Mouse (Mus musculus) hindlimb bud, embryonic 11.5 days (tissue): ENCODE measurements at regions not wholly inside any gene's neighbourhood (a gene's known extent, or its start where the extent isn't known, plus 50 kb on each side); places are given as distances from the start of the nearest gene placed in this dataset.

ENCODE experiments used
- DNase-seq: peaks from one replicate; pipeline ENCODE4 v3.0.0-alpha.2; 2012; ENCODE audit warnings: low read depth, low spot score; ENCODE audit errors: extremely low spot score

DNA sequence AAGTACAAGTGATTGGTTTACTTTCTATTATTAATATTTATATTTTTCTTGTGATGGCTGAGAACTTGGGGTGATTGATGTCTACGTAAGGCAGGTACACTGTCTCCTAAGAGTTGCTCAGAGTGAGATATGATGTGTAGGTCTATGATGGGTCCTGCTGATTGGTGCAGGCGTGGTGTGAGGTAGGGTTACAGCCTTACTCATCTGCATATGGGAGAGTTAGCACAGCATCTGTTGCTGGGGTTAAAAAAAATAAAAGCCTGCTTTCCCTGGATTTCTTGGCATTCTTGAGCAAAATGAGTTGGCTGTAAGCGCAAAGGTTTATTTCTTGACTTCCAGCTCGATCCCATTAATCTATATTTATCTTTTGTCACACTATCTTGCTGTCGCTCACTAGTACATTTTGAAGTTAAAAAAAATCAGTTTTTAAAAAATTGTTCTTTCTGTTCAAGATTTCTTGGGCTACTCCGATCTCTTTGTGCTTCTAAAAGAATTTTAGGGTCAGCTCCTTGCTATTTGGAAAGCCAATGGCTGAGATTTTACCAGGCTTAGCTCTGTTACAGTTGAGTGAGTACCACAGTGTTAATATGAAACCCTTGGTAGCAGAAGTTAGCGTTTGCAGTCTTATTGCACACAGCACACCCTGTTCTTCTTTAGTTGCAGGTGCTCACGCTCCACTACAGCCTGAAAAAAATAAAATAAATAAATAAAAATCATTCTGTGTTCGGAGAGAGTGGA is 482.0 kb downstream of the Plekhb2 start:
- no peak for DNase-seq

DNA sequence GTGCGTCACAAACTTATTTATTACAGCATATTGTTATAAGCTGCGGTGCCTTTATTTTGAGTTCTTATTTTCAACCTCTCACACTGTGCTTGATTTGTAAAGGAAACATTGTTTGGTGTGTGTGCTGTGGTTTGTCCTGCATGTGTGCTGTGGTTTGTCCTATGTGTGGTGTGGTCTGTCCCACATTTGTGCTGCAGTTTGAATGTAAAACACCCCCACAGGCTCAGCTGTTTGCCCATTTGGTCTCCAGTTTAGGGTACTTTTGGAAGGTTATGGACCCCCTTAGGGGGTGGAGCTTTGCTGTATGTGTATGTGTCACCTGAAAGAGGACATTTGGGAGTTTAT is 482.5 kb downstream of the Plekhb2 start:
- DNase-seq = no peak

DNA sequence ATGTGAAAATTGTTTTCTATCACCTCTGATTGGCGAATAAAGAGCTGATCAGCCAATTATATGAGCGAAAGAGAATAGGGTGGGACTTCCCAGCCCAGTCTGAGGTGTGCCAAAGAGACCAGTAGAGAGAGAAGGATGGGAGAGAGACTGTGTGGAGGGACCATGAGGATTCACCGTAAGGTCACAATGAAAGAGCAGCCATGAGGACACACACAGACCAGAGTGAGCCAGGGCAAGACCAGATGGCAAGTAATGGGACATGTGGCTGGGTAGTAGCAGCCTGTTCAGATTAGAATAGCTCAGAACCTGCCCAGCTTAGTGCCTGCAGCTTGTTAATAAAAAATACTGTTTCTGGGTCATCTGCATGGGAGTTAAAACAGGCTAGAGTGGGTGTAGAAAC is 487.9 kb downstream of the Plekhb2 start:
- DNase-seq = no peak

DNA sequence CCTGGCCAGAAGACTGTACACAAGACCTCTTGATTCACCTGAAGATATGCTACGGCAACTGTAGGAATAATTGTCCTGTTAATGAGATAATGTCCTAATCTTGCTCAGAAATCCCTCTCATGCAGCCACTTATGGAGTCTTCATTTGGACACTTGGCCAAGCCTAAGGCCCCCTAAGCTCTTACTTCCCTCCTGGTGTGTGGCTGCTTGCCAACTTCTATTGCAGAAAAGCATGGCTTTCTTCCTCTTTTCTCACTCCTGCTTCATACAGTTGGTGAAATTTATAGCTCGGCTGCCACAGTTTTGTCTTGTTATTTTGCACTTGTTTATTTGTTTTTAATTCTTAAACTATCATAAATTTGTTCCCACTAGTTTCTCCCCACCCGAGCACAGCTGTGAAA is 488.4 kb downstream of the Plekhb2 start:
- no peak for DNase-seq

DNA sequence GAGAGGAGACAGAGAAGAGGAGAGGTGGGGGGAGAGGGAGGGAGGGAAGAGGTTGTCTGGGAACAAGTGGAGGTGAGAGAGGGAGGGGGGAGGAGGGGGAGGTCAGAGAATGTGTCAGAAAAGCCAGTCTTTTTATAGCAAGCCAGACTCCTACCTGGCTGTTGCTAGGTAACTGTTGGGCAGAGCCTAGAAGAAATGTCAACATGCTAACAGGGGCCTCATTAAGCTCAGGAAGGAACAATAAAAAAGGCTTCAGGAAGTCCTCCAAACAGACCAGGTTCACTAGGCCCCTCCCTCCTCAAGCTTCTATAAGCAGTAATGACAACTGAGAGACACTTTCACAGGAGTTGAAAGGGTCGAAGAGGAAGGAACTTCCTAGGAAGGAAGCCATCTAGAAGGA is 494.8 kb downstream of the Plekhb2 start:
- DNase-seq = no peak

DNA sequence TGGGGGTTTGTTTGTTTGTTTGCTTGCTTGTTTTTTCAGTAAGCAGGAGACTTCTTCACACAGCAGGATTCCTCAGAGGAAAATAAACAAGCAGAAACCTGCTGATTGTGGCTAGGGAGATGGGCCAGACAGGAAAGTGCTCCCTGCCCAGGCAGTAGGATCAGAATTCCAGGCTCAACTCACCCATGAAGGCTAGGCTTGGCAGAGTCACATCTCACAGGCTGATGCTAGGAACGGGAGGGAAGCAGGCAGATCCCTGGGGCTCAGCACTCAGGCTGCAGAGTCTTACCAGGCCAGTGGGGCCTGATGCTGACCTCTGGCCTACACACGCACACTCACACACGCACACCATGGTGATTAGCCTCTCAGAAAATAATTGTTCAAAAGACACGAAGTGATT is 498.5 kb downstream of the Plekhb2 start:
- DNase-seq = no peak

DNA sequence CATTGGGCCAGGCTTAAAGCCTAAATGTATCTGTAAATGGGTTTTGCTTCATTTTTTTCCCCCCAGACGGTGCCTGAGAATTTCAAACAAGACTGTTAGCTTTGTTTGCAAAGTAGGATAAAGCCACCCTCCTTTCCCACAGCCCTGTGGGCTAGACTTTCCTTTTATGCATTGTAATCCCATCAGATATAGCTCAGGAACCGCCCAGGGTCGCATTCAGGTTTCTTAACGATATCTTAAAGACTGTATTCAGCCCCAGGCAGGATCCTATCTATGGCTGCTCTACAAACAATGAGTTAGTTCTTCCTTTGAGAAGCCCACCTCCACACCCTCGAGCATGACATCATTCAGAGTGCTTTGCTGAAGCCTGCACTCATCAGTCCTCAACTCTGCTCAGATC is 509.2 kb downstream of the Plekhb2 start:
- DNase-seq = no peak

DNA sequence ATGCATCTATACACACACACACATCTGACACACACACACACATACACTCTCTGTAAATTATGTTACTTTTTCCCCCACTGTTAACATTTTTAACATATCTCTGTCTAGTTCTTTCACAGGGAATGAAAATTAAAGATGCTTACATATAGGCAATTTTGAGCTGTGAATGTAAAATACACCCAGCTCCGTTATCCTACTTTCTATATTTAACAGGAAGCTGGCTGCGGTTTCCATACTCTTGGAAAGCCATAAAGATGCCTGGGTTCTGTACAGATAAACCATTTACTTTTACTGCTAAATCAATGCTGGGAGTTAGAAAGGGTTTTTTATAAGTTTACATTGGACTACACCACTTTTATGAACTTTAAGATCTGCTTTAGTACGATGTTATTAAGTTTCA is 511.7 kb downstream of the Plekhb2 start:
- no peak for DNase-seq

DNA sequence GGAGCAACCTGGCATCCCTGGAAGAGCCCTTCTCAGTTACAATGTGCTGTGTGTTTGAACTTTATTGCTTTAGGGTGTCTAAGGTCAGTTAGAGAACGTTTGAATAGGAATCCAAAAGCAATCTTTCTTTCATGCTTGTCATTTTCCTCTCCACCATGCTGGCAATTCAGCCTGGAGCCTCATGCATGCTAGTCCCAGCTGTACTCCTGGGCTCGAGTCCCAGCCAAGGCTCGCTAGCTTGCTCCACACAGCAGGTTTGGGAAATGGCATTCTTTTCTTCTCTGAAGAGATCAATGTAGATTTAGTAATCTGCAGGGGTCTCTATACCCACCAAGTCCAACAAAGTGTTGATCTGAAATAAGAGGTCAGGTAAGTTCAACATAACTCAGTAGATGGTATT is 513.1 kb downstream of the Plekhb2 start:
- DNase-seq = no peak

DNA sequence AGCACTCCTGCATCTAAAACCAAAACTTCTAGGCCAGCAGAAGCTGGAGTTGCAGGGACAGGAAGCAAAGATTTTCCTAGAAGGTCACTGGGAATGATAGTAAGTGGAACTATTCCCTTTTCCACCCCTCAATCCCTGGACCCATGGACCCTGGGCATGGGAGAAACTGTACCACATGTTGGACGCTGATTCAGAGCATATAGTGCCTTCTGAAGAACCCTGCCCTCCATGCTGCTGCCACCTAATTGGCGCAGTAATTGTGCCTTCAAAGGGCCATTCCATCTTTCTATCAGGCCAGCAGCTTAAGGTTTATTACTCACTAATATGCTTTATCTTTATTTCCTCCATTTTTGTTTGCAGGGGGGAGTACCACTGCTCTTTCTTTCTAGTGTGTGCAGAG is 516.8 kb downstream of the Plekhb2 start:
- no peak for DNase-seq

DNA sequence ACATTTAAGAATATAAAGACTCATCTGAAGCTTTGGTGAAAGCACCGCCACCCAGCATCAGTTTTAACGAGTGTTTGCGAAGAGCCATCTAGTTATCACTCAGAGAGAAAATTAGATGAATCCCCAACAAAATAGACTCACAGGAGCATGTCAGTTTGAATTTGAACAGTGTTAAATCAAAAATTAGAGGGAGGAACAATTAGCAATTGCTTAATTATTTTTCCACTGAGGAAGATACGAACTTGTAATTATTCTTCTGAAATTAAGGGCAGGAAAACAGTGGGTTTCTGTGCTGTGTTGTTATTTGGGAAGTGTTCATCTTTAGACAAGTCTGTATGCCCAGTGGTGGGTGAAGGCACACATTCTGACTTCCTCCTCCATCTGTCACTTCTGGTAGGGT is 523.0 kb downstream of the Plekhb2 start:
- no peak for DNase-seq

DNA sequence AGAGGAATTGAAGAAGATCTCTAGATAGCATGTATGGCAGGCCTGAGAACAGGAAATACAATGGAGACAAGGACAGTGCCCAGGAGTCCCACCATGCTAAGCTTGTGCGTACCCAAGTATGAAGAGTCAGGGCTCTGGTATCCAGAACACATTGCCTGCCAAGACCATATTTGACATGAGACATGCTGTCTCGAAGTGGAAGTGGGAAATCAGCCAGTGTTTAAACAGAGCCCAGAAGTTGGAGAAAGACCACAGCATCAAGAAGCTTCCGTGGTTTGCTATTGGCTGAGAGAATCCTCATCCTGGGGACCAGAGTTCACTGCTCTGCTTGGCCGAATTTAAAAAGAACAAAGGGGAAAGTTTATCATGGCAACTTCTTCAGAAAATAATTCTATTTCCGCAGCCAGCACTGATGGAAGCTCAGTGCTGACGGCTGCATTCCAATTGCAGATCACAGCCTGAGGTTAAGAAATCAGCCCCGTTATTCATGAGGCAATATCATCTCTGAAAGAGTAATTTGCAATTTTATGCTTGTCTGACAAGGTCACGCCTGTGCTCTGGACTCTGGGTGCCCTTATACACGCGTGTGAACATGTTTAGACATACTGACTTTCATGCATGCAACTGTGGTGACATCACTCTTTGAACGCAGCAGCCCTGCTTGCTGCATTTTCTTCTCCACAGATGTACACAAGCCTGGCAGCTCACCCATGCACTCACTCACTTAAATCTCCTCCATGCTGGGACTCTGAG is 531.0 kb downstream of the Plekhb2 start:
- no peak for DNase-seq

DNA sequence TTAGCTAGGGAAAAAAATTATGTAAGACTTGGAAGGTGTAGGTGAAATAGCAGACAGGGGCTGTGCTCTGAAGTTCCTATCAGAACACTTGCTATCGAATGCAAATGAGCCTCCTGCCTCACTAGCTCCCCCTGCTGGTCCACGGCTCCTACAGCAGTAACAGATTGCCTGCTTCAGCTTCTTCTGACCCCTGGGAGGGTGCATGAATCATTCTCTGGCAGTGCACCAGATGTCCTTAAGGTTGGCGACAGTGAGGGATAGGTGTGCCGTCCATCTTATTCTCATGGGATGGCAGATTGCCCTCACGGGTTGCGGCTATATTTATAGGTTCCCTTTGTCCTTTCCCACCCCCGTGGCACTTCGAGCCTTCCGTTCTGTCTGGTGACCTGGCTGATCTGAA is 535.7 kb downstream of the Plekhb2 start:
- DNase-seq = peak; percentile 18

DNA sequence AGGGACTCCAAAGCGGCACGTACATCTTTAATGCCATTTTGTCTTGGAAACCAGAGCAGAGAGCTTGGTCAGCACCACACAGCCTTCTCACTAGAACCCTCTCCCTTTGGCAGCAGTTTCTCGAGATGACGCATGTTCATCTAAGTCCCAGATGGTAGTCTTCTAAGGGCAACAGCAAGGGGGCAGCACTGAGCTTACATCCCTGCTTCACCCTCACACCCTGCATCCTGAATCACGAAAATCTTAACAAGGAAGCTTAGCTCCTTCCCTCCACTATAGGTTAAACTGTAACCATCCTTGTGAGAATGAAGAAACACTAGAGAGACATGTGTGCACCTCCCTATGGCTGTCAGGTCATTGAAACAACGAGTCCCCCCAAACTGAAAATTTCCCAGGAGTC is 538.4 kb downstream of the Plekhb2 start:
- no peak for DNase-seq

DNA sequence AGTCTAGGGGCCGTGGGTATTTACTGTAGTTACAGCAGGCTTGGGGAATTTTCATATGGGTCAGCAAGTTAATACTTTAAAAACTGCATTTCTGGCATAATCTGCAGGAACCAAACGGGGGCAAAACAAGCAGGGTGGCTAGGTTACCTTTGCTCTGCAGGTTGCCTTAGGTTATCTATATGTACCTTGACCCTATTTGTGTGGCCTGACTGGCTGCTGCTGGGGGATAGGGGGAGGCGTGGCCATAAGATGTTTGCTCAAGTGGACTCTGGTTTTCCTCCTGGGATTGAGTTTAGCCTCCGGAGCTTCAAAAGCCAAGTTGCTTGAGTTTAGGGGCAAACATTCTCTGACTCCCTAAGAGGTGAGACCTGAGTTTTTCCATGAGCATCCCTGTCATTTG is 540.6 kb downstream of the Plekhb2 start:
- DNase-seq = no peak

DNA sequence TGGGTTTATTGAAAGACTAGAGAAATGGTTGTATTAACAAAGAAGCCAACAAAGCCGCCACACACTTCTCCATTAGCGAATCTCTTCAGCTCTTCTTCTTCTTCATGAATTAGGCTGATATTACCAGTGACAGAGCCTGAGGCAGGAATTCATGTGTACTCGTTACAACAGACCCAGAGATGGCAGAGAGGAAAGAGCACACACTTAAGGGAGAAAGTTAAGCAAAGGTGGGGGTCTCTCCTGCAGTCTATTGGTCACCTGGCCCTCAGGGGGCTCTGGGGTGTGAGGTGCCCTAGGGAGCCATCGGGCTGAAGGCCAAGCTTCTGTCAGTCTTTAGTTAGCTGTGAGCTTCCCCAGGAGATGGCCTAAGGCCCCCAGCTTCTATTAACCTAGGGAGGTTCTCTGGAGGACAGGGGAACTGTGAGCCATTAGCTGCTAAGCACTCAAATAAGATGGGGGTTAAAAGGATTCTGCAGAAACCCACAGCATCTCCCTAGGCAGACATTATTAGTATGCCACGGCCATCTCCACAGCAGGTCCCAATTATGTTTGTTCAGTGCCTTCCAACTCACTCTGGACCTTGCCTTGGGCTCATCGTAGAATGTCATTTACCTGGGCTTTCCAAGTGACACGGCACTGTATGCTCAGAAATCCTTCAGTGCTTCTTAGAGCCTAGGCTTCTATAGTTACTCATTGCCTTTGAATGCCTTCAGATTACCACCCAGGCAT is 541.2 kb downstream of the Plekhb2 start:
- no peak for DNase-seq

DNA sequence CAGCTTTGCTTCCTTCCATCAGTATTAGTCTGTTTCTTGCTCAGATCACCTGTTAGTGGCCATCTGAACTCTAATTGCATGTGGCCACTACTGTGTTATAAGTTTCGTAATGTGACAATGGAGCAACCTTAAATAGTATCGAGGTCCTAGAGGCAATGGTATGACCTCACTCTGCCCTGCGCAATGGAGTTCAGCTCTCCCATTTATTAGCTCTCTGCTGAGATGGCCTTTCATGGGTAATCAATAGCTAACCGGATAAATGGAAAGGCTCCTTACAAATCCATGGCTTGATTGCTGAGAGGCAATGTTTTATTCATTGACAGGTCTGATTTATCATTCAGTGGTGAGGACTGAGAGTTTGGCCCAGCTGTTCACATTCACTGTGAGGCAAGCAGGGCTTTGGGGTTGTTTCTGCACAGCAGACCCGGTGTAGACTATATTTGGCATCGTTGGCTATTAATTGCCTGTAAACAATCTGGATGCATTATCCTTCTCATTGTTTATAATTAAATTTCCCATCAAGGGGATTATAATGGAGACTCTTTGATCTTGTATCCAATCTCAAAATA is 543.9 kb downstream of the Plekhb2 start:
- DNase-seq = no peak

DNA sequence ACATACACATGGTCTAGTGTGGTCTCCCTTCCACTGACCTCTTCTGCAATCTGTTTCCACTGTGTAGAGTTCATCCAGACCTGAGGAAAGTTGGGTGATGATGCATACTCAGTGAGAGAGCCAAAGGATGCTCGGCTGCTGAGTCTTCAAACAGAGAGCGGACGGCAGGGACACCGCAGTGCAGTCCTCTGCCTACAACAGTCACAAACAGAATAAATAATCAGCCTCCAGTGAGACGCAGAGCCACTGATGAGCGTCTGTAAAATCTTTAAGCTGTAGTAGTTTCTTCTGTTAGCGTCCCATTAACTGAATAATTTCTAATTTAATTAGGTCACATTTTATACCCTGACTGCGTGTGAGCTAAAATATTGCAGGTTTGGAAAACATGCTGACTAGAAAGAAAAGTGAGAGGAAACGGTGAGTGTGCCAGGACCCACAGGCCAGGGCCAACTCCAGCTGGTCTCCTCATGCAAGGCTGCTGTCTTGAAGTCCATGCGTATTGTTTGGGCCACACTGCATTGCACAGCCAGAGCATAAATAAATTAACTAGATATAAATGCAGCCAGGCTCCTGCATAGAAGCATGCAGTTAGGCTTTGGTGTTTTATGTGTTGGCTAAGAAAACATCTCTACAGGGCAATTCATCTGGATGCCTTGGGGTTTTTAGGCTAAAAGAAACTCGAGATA is 551.0 kb downstream of the Plekhb2 start:
- DNase-seq = no peak

DNA sequence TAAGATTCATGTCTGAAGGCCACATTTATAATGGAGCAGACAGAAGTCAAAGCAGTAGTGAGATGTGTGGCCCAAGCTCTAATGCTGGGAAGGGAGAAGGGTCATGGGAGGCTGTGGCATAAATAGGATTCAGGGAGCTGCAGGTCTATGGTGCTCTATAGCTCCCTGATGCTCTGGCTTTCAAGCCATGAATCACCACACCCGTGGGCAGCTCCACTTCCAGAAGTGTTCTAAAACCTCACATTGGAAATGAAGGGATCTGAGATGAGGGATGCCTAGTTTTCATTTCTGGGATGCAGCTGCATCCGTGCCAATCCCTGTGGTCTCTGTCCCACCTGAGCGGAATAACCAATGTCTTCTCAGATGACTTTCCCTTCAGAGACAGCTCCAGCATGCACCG is 553.2 kb downstream of the Plekhb2 start:
- no peak for DNase-seq

DNA sequence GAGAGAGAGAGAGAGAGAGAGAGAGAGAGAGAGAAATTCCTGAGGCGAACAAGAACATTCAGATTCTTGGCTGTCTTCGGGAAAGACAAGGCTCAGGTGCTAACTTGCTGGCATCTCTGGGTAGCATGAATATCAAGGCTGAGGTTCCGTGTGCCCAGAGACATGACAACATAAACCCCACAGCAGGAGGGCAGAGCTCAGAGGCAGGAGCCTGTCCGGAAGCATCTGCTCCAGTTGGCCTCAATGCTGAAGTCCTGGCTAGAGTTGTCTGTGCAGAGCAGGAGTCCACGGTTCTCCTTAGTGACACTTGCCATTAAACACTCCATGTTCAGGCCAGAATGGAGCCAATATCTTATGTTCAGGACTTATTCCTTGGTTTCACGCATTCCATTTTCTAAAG is 555.6 kb downstream of the Plekhb2 start:
- no peak for DNase-seq

DNA sequence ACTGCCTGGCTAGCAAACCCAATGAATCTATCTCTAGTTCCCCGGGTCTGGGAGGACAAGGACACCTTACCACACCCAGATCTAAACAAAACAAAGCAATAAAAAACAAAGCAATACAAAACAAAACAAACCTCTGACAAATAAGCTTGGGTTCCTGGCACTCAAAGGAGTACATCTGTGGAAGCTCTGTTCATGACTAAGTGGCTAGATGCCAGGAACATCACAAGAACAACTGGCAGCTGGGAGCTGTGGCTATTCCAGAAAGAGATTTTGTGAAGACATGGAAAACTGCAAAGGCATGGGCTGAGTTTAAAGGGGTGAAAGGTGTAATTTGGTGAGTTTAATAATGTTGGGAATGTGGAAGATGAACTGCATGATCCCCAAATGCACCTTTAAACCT is 565.9 kb downstream of the Plekhb2 start:
- no peak for DNase-seq
